Mouse (Mus musculus) hindbrain, embryonic 10.5 days (tissue): ENCODE data around the gene Olfr896-ps1. TPM values are rescaled to one million over a fixed set of nuclear protein-coding genes. Genes with fewer than 3 reads are reported as not detected.

Experiments
- DNase-seq: peaks from one replicate; pipeline ENCODE4 v3.0.0-alpha.2; 2017; ENCODE audit warnings: low spot score
- H3K27ac ChIP-seq: fragments of 300-500 bp; sonication (generic); 2 replicates; pipeline ENCODE4 v1.5.1; 2016; ENCODE audit warnings: mild to moderate bottlenecking, moderate library complexity
- H3K27me3 ChIP-seq: fragments of 300-500 bp; sonication (generic); 2 replicates; pipeline ENCODE4 v1.6.1; 2016; ENCODE audit warnings: mild to moderate bottlenecking; ENCODE audit not compliant: poor library complexity, insufficient read depth, severe bottlenecking
- H3K36me3 ChIP-seq: fragments of 300-500 bp; sonication (generic); 2 replicates; pipeline ENCODE4 v1.6.1; 2016; ENCODE audit warnings: mild to moderate bottlenecking, moderate library complexity
- H3K4me1 ChIP-seq: fragments of 300-500 bp; sonication (generic); replicated peaks from 2 replicates; pipeline ENCODE4 v1.6.1; 2016; ENCODE audit warnings: mild to moderate bottlenecking
- H3K4me3 ChIP-seq: fragments of 300-500 bp; sonication (generic); 2 replicates; pipeline ENCODE4 v1.5.1; 2016; ENCODE audit warnings: mild to moderate bottlenecking, moderate library complexity
- H3K9me3 ChIP-seq: fragments of 300-500 bp; sonication (generic); 2 replicates; pipeline ENCODE4 v1.6.1; 2016; ENCODE audit warnings: mild to moderate bottlenecking, moderate library complexity
- WGBS: fragments of 180-500 bp; shearing (Covaris S2); methylation state at CpG from one replicate; pipeline ENCODE4 v1.1.7; 2016; 5-methylcytosine and 5-hydroxymethylcytosine counted together
- polyA plus RNA-seq: library from polyadenylated mRNA; unstranded; fragments of >200 nt; fragmentation: Nextera tagmentation; extraction: Ambion mirVana; gene quantifications from 2 replicates; pipeline ENCODE4 v1.2.1, GENCODE M21; 2016

Gene Olfr896-ps1
- polyA plus RNA-seq, result not detected in 2 replicates

- H3K27ac ChIP-seq, result no peak within 1 kb of the TSS
Observed at GRCm38 (mm10) chr9:38290807-38291206, at the start of gene Olfr896-ps1. Gene Olfr896-ps1 (plus strand): TSS chr9:38291107.

GRCm38 (mm10) chr9:38252474-38252873, 38.4 kb upstream of the Olfr896-ps1 start, which contains the start of gene Olfr143:
Gene Olfr143 (plus strand): TSS chr9:38252774.
- Histone ChIP-seq H3K4me3 (no peak within 1 kb of the TSS), H3K9me3 (no peaks in the 10 kb centered on the region), H3K36me3 (no peaks in the 10 kb centered on the region), H3K4me1 (no peaks in the 10 kb centered on the region), H3K27ac (no peak within 1 kb of the TSS), H3K27me3 (no peaks in the 10 kb centered on the region)
- DNase-seq, result no peak

More at GRCm38 (mm10) chr9:38290807-38291206, at the start of gene Olfr896-ps1:
- Histone ChIP-seq H3K36me3 (no peaks in the 10 kb centered on the region), H3K9me3 (no peaks in the 10 kb centered on the region), H3K4me3 (no peak within 1 kb of the TSS), H3K27me3 (no peaks in the 10 kb centered on the region), H3K4me1 (no peaks in the 10 kb centered on the region)
- 81% methylated on average over 1 of the region's 1 CpGs for WGBS
- no peak for DNase-seq

- DNase-seq, result no peak
- no peaks in the 10 kb centered on the region for H3K9me3 ChIP-seq
Observed at GRCm38 (mm10) chr9:38267551-38267950, 23.4 kb upstream of the Olfr896-ps1 start, which contains the start of gene Olfr895. Gene Olfr895 (plus strand): TSS chr9:38267851.

GRCm38 (mm10) chr9:38328760-38329159, 37.9 kb downstream of the Olfr896-ps1 start, which contains the start of gene Olfr25:
Gene Olfr25 (plus strand): TSS chr9:38329060.
- Histone ChIP-seq H3K36me3 (no peaks in the 10 kb centered on the region), H3K9me3 (no peaks in the 10 kb centered on the region), H3K4me3 (no peak within 1 kb of the TSS), H3K27ac (no peak within 1 kb of the TSS), H3K4me1 (no peaks in the 10 kb centered on the region), H3K27me3 (no peaks in the 10 kb centered on the region)
- no peak for DNase-seq
- 85% methylated on average over 3 of the region's 3 CpGs for WGBS

More at GRCm38 (mm10) chr9:38267551-38267950, 23.4 kb upstream of the Olfr896-ps1 start, which contains the start of gene Olfr895:
- no peak within 1 kb of the TSS for H3K27ac ChIP-seq
- H3K36me3 ChIP-seq, result no peaks in the 10 kb centered on the region
- no peaks in the 10 kb centered on the region for H3K4me1 ChIP-seq
- no peaks in the 10 kb centered on the region for H3K27me3 ChIP-seq
- no peak within 1 kb of the TSS for H3K4me3 ChIP-seq

Other genes starting within 250 kb of the Olfr896-ps1 start
- gene Olfr884, start 244.6 kb upstream of the Olfr896-ps1 start, polyA plus RNA-seq, result not detected in 2 replicates
- gene Olfr885, start 229.8 kb upstream of the Olfr896-ps1 start, polyA plus RNA-seq, result not detected in 2 replicates
- gene Olfr887, start 207.0 kb upstream of the Olfr896-ps1 start, polyA plus RNA-seq, result not detected in 2 replicates
- not detected in 2 replicates for gene Olfr888, start 183.0 kb upstream of the Olfr896-ps1 start, polyA plus RNA-seq
- gene Olfr889, start 175.9 kb upstream of the Olfr896-ps1 start, polyA plus RNA-seq, result 0.10 and 0.21 TPM in 2 replicates
- gene Olfr890, start 148.6 kb upstream of the Olfr896-ps1 start, polyA plus RNA-seq, result not detected in 2 replicates
- not detected in 2 replicates for gene Olfr891, start 110.3 kb upstream of the Olfr896-ps1 start, polyA plus RNA-seq
- not detected in 2 replicates for gene Olfr893, start 82.7 kb upstream of the Olfr896-ps1 start, polyA plus RNA-seq
- gene Olfr894, start 73.1 kb upstream of the Olfr896-ps1 start, polyA plus RNA-seq, result not detected in 2 replicates
- not detected in 2 replicates for gene Olfr143, start 38.3 kb upstream of the Olfr896-ps1 start, polyA plus RNA-seq
- gene Olfr895, start 23.3 kb upstream of the Olfr896-ps1 start, polyA plus RNA-seq, result not detected in 2 replicates
- gene Olfr25, start 38.0 kb downstream of the Olfr896-ps1 start, polyA plus RNA-seq, result not detected in 2 replicates
- gene Olfr898, start 57.3 kb downstream of the Olfr896-ps1 start, polyA plus RNA-seq, result not detected in 2 replicates
- not detected in 2 replicates for gene Olfr250, start 75.8 kb downstream of the Olfr896-ps1 start, polyA plus RNA-seq
- gene Olfr251, start 86.0 kb downstream of the Olfr896-ps1 start, polyA plus RNA-seq, result not detected in 2 replicates
- not detected in 2 replicates for gene Olfr147, start 110.6 kb downstream of the Olfr896-ps1 start, polyA plus RNA-seq
- gene Olfr901, start 138.3 kb downstream of the Olfr896-ps1 start, polyA plus RNA-seq, result not detected in 2 replicates
- gene Olfr902, start 156.5 kb downstream of the Olfr896-ps1 start, polyA plus RNA-seq, result not detected in 2 replicates
- not detected in 2 replicates for gene Olfr904, start 172.0 kb downstream of the Olfr896-ps1 start, polyA plus RNA-seq
- gene Olfr905, start 180.0 kb downstream of the Olfr896-ps1 start, polyA plus RNA-seq, result not detected in 2 replicates
- gene Olfr906, start 196.0 kb downstream of the Olfr896-ps1 start, polyA plus RNA-seq, result not detected in 2 replicates
- not detected in 2 replicates for gene Olfr907, start 204.7 kb downstream of the Olfr896-ps1 start, polyA plus RNA-seq
- not detected in 2 replicates for gene Olfr911-ps1, start 230.5 kb downstream of the Olfr896-ps1 start, polyA plus RNA-seq
- gene Olfr910, start 246.7 kb downstream of the Olfr896-ps1 start, polyA plus RNA-seq, result not detected in 2 replicates